Mouse (Mus musculus) brain, embryonic 14.5 days (tissue): ENCODE results near the gene Vmn1r57. TPM values are rescaled to one million over a fixed set of nuclear protein-coding genes. Genes with fewer than 3 reads are reported as not detected.
"Not testable (repeated sequence)": the region's sequence is repeated elsewhere in the genome, so short reads cannot be mapped to it uniquely, and the experiment has no call there.

Source experiments
- DNase-seq: peaks from one replicate; pipeline ENCODE4 v3.0.0-alpha.2; 2011; ENCODE audit warnings: low read depth
- CTCF ChIP-seq: fragments of 200-500 bp; IDR thresholded peaks from 2 replicates; pipeline ENCODE4 v1.5.1; 2012; ENCODE audit warnings: inconsistent platforms, mild to moderate bottlenecking, moderate library complexity, borderline replicate concordance; ENCODE audit not compliant: insufficient read depth, insufficient read length; ENCODE audit errors: extremely low read depth
- POLR2A ChIP-seq: fragments of 200-500 bp; IDR thresholded peaks from 2 replicates; pipeline ENCODE4 v1.6.1; 2012; ENCODE audit warnings: mild to moderate bottlenecking, inconsistent platforms, borderline replicate concordance; ENCODE audit not compliant: poor library complexity, insufficient read depth, insufficient read length, severe bottlenecking; ENCODE audit errors: extremely low read depth
- polyA plus RNA-seq: library from polyadenylated mRNA; depleted of rRNA; stranded (reverse); fragments of >200 nt; gene quantifications from 2 replicates; pipeline ENCODE4 v1.2.3, GENCODE M21; 2012; rRNA removed

The Vmn1r57 gene
- polyA plus RNA-seq, result not detected in 2 replicates

- DNase-seq, result not testable (repeated sequence)
Observed at GRCm38 (mm10) chr7:5218193-5218592, at the start of gene Vmn1r57. Gene Vmn1r57 (plus strand): TSS chr7:5218493.

- not testable (repeated sequence) for DNase-seq
Observed at GRCm38 (mm10) chr7:5196647-5197046, 21.6 kb upstream of the Vmn1r57 start, which contains the start of gene Vmn1r56. Gene Vmn1r56 (minus strand): TSS chr7:5196747.

GRCm38 (mm10) chr7:5263051-5263450 is 44.8 kb downstream of the Vmn1r57 start:
- DNase-seq, result no peak
- no peak for TF ChIP-seq POLR2A
- TF ChIP-seq CTCF, result no peak

Other genes starting within 250 kb of the Vmn1r57 start
- gene Sbk3, start 247.3 kb upstream of the Vmn1r57 start, polyA plus RNA-seq, result 1.1 and 2.0 TPM in 2 replicates
- 168 and 190 TPM in 2 replicates for gene Zfp579, start 222.3 kb upstream of the Vmn1r57 start, polyA plus RNA-seq
- gene Zfp524, start 204.1 kb upstream of the Vmn1r57 start, polyA plus RNA-seq, result 11.9 and 18.0 TPM in 2 replicates
- gene Fiz1, start 203.8 kb upstream of the Vmn1r57 start, polyA plus RNA-seq, result 49.9 and 54.5 TPM in 2 replicates
- gene Gm44973, start 203.0 kb upstream of the Vmn1r57 start, polyA plus RNA-seq, result not detected in 2 replicates
- 43.5 and 52.4 TPM in 2 replicates for gene Zfp865, start 198.1 kb upstream of the Vmn1r57 start, polyA plus RNA-seq
- gene Ccdc106, start 197.9 kb upstream of the Vmn1r57 start, polyA plus RNA-seq, result 41.4 and 47.8 TPM in 2 replicates
- not detected in 2 replicates for gene 4632433K11Rik, start 184.4 kb upstream of the Vmn1r57 start, polyA plus RNA-seq
- gene Zfp784, start 180.0 kb upstream of the Vmn1r57 start, polyA plus RNA-seq, result 6.8 and 7.6 TPM in 2 replicates
- 61.4 and 88.7 TPM in 2 replicates for gene Zfp580, start 167.0 kb upstream of the Vmn1r57 start, polyA plus RNA-seq
- gene U2af2, start 156.3 kb upstream of the Vmn1r57 start, polyA plus RNA-seq, result 404 and 431 TPM in 2 replicates
- 176 and 216 TPM in 2 replicates for gene Epn1, start 138.3 kb upstream of the Vmn1r57 start, polyA plus RNA-seq
- not detected in 2 replicates for gene Rfpl4, start 101.5 kb upstream of the Vmn1r57 start, polyA plus RNA-seq
- 0.14 and 0.37 TPM in 2 replicates for gene Rasl2-9, start 92.5 kb upstream of the Vmn1r57 start, polyA plus RNA-seq
- gene Vmn1r55, start 68.8 kb upstream of the Vmn1r57 start, polyA plus RNA-seq, result not detected in 2 replicates
- gene Vmn1r56, start 21.7 kb upstream of the Vmn1r57 start, polyA plus RNA-seq, result not detected in 2 replicates
- not detected in 2 replicates for gene Gm5065, start 132.0 kb downstream of the Vmn1r57 start, polyA plus RNA-seq
- gene Nlrp2, start 132.5 kb downstream of the Vmn1r57 start, polyA plus RNA-seq, result not detected in 2 replicates
- not detected in 2 replicates for gene Vmn1r58, start 194.9 kb downstream of the Vmn1r57 start, polyA plus RNA-seq
- gene Vmn1r59, start 238.3 kb downstream of the Vmn1r57 start, polyA plus RNA-seq, result not detected in 2 replicates